Mouse (Mus musculus): ENCODE data around the gene Stk4. TPM values are rescaled to one million over a fixed set of nuclear protein-coding genes. Genes with fewer than 3 reads are reported as not detected.

The Stk4 gene
- polyA plus RNA-seq, 1 experiment from 2014 or later: 21.4 TPM

- peaks cover 10% of the 10 kb centered on the region for H3K36me3 ChIP-seq (ENCODE audit: control insufficient read depth, insufficient read depth, low read length)
- 42% methylated on average over 4 of the region's 4 CpGs for WGBS (ENCODE audit: insufficient replicate concordance)
Observed at GRCm38 (mm10) chr2:164103501-164103900, 33.4 kb downstream of the Stk4 start.

GRCm38 (mm10) chr2:164106287-164107035 is 36.3 kb downstream of the Stk4 start:
- whole genome bisulfite sequencing (ENCODE audit: insufficient replicate concordance): 88% methylated on average over 14 of the region's 14 CpGs
- H3K27me3 ChIP-seq (ENCODE audit: control insufficient read depth, insufficient read depth, low read length): no peaks in the 10 kb centered on the region
- H3K9ac ChIP-seq (ENCODE audit: low read depth, low read length): no peak overlapping the region
- H3K4me1 ChIP-seq (ENCODE audit: control insufficient read depth, insufficient read depth, low read length): peaks cover 8% of the 10 kb centered on the region; the same call in 1 of the 2 replicates
- no peak overlapping the region for H3K4me3 ChIP-seq (ENCODE audit: low read depth, low read length)
- H3K27ac ChIP-seq (ENCODE audit: low read depth, low read length): no peak overlapping the region
- no peak overlapping the region for H3K4me2 ChIP-seq
- no peaks in the 10 kb centered on the region for H3K9me3 ChIP-seq (replicated peaks; ENCODE audit: control insufficient read depth, low read length)
- ATAC-seq (replicated peaks; ENCODE audit: insufficient number of reproducible peaks, low FRiP score, low TSS enrichment): no peak
- peaks cover 3% of the 10 kb centered on the region; the same call in 1 of the 2 replicates for H3K36me3 ChIP-seq (ENCODE audit: control insufficient read depth, insufficient read depth, low read length)

More at GRCm38 (mm10) chr2:164103501-164103900, 33.4 kb downstream of the Stk4 start:
- H3K4me1 ChIP-seq (ENCODE audit: control insufficient read depth, insufficient read depth, low read length): peaks cover 5% of the 10 kb centered on the region; the same call in 1 of the 2 replicates
- ATAC-seq (replicated peaks; ENCODE audit: insufficient number of reproducible peaks, low FRiP score, low TSS enrichment): no peak
- H3K4me2 ChIP-seq: no peak overlapping the region
- H3K4me3 ChIP-seq (ENCODE audit: low read depth, low read length): no peak overlapping the region
- no peak overlapping the region for H3K27ac ChIP-seq (ENCODE audit: low read depth, low read length)
- no peak overlapping the region for H3K9ac ChIP-seq (ENCODE audit: low read depth, low read length)
- no peaks in the 10 kb centered on the region for H3K9me3 ChIP-seq (replicated peaks; ENCODE audit: control insufficient read depth, low read length)
- no peaks in the 10 kb centered on the region for H3K27me3 ChIP-seq (ENCODE audit: control insufficient read depth, insufficient read depth, low read length)

- H3K27me3 ChIP-seq (ENCODE audit: control insufficient read depth, insufficient read depth, low read length): no peaks in the 10 kb centered on the region
- H3K4me3 ChIP-seq (ENCODE audit: low read depth, low read length): no peak overlapping the region
- no peak overlapping the region for H3K4me2 ChIP-seq
- peaks cover 3% of the 10 kb centered on the region; the same call in 1 of the 2 replicates for H3K36me3 ChIP-seq (ENCODE audit: control insufficient read depth, insufficient read depth, low read length)
- peaks cover 8% of the 10 kb centered on the region; the same call in 1 of the 2 replicates for H3K4me1 ChIP-seq (ENCODE audit: control insufficient read depth, insufficient read depth, low read length)
- no peak for ATAC-seq (replicated peaks; ENCODE audit: insufficient number of reproducible peaks, low FRiP score, low TSS enrichment)
- H3K27ac ChIP-seq (ENCODE audit: low read depth, low read length): no peak overlapping the region; the same call in 1 of the 2 replicates
- H3K9me3 ChIP-seq (replicated peaks; ENCODE audit: control insufficient read depth, low read length): no peaks in the 10 kb centered on the region
- no peak overlapping the region for H3K9ac ChIP-seq (ENCODE audit: low read depth, low read length)
- WGBS (ENCODE audit: insufficient replicate concordance): 69% methylated on average over 16 of the region's 16 CpGs
Observed at GRCm38 (mm10) chr2:164107125-164107874, 37.2 kb downstream of the Stk4 start.

GRCm38 (mm10) chr2:164108501-164108900 is 38.4 kb downstream of the Stk4 start:
- Histone ChIP-seq H3K27ac (ENCODE audit: low read depth, low read length) (no peak overlapping the region), H3K36me3 (ENCODE audit: control insufficient read depth, insufficient read depth, low read length) (peaks cover 3% of the 10 kb centered on the region; the same call in 1 of the 2 replicates), H3K9me3 (replicated peaks; ENCODE audit: control insufficient read depth, low read length) (no peaks in the 10 kb centered on the region), H3K27me3 (ENCODE audit: control insufficient read depth, insufficient read depth, low read length) (no peaks in the 10 kb centered on the region), H3K4me1 (ENCODE audit: control insufficient read depth, insufficient read depth, low read length) (peaks cover 8% of the 10 kb centered on the region; the same call in 1 of the 2 replicates), H3K9ac (ENCODE audit: low read depth, low read length) (no peak overlapping the region), H3K4me3 (ENCODE audit: low read depth, low read length) (no peak overlapping the region), H3K4me2 (no peak overlapping the region)
- WGBS (ENCODE audit: insufficient replicate concordance): 61% methylated on average over 4 of the region's 4 CpGs
- ATAC-seq (replicated peaks; ENCODE audit: insufficient number of reproducible peaks, low FRiP score, low TSS enrichment): no peak

- H3K4me2 ChIP-seq: no peak overlapping the region
- H3K4me3 ChIP-seq (ENCODE audit: low read depth, low read length): no peak overlapping the region
- no peak for ATAC-seq (replicated peaks; ENCODE audit: insufficient number of reproducible peaks, low FRiP score, low TSS enrichment)
- 71% methylated on average over 8 of the region's 8 CpGs for WGBS (ENCODE audit: insufficient replicate concordance)
- no peaks in the 10 kb centered on the region for H3K36me3 ChIP-seq (ENCODE audit: control insufficient read depth, insufficient read depth, low read length)
- no peaks in the 10 kb centered on the region for H3K9me3 ChIP-seq (replicated peaks; ENCODE audit: control insufficient read depth, low read length)
- no peak overlapping the region for H3K27ac ChIP-seq (ENCODE audit: low read depth, low read length)
- H3K9ac ChIP-seq (ENCODE audit: low read depth, low read length): no peak overlapping the region
- H3K27me3 ChIP-seq (ENCODE audit: control insufficient read depth, insufficient read depth, low read length): no peaks in the 10 kb centered on the region
- H3K4me1 ChIP-seq (ENCODE audit: control insufficient read depth, insufficient read depth, low read length): peaks cover 8% of the 10 kb centered on the region; the same call in 1 of the 2 replicates
Observed at GRCm38 (mm10) chr2:164111546-164111945, 41.4 kb downstream of the Stk4 start.

- H3K4me2 ChIP-seq: no peak overlapping the region
- no peak overlapping the region for H3K4me3 ChIP-seq (ENCODE audit: low read depth, low read length)
- H3K36me3 ChIP-seq (ENCODE audit: control insufficient read depth, insufficient read depth, low read length): peaks cover 7% of the 10 kb centered on the region; the same call in 1 of the 2 replicates
- no peak overlapping the region for H3K27ac ChIP-seq (ENCODE audit: low read depth, low read length)
- H3K4me1 ChIP-seq (ENCODE audit: control insufficient read depth, insufficient read depth, low read length): no peaks in the 10 kb centered on the region
- WGBS (ENCODE audit: insufficient replicate concordance): 91% methylated on average over 6 of the region's 6 CpGs
- no peak for ATAC-seq (replicated peaks; ENCODE audit: insufficient number of reproducible peaks, low FRiP score, low TSS enrichment)
- H3K9me3 ChIP-seq (replicated peaks; ENCODE audit: control insufficient read depth, low read length): no peaks in the 10 kb centered on the region
- no peak overlapping the region for H3K9ac ChIP-seq (ENCODE audit: low read depth, low read length)
- H3K27me3 ChIP-seq (ENCODE audit: control insufficient read depth, insufficient read depth, low read length): no peaks in the 10 kb centered on the region
Observed at GRCm38 (mm10) chr2:164114051-164114450, 43.9 kb downstream of the Stk4 start.

- H3K36me3 ChIP-seq (ENCODE audit: control insufficient read depth, insufficient read depth, low read length): peaks cover 11% of the 10 kb centered on the region; the same call in 1 of the 2 replicates
- 80% methylated on average over 10 of the region's 10 CpGs for WGBS (ENCODE audit: insufficient replicate concordance)
- ATAC-seq (replicated peaks; ENCODE audit: insufficient number of reproducible peaks, low FRiP score, low TSS enrichment): no peak
- no peaks in the 10 kb centered on the region for H3K4me1 ChIP-seq (ENCODE audit: control insufficient read depth, insufficient read depth, low read length)
- H3K27ac ChIP-seq (ENCODE audit: low read depth, low read length): no peak overlapping the region
- H3K9ac ChIP-seq (ENCODE audit: low read depth, low read length): no peak overlapping the region
- H3K4me2 ChIP-seq: no peak overlapping the region
- H3K27me3 ChIP-seq (ENCODE audit: control insufficient read depth, insufficient read depth, low read length): no peaks in the 10 kb centered on the region
- H3K4me3 ChIP-seq (ENCODE audit: low read depth, low read length): no peak overlapping the region
- H3K9me3 ChIP-seq (replicated peaks; ENCODE audit: control insufficient read depth, low read length): no peaks in the 10 kb centered on the region
Observed at GRCm38 (mm10) chr2:164115531-164115930, 45.4 kb downstream of the Stk4 start.

GRCm38 (mm10) chr2:164119503-164119902 is 49.4 kb downstream of the Stk4 start:
- Histone ChIP-seq H3K9me3 (replicated peaks; ENCODE audit: control insufficient read depth, low read length) (no peaks in the 10 kb centered on the region), H3K9ac (ENCODE audit: low read depth, low read length) (no peak overlapping the region), H3K4me2 (no peak overlapping the region), H3K36me3 (ENCODE audit: control insufficient read depth, insufficient read depth, low read length) (peaks cover 13% of the 10 kb centered on the region; the same call in 1 of the 2 replicates), H3K27me3 (ENCODE audit: control insufficient read depth, insufficient read depth, low read length) (no peaks in the 10 kb centered on the region), H3K4me3 (ENCODE audit: low read depth, low read length) (no peak overlapping the region), H3K4me1 (ENCODE audit: control insufficient read depth, insufficient read depth, low read length) (no peaks in the 10 kb centered on the region), H3K27ac (ENCODE audit: low read depth, low read length) (no peak overlapping the region)
- WGBS (ENCODE audit: insufficient replicate concordance): 87% methylated on average over 6 of the region's 6 CpGs
- ATAC-seq (replicated peaks; ENCODE audit: insufficient number of reproducible peaks, low FRiP score, low TSS enrichment): no peak
